Mouse (Mus musculus): ENCODE results near the gene Edem3.
A peak's percentile ranks its signal among the peaks of the same experiment; 100 is the strongest.
"Not testable (repeated sequence)": the region's sequence is repeated elsewhere in the genome, so short reads cannot be mapped to it uniquely, and the experiment has no call there.

The Edem3 gene

DNA sequence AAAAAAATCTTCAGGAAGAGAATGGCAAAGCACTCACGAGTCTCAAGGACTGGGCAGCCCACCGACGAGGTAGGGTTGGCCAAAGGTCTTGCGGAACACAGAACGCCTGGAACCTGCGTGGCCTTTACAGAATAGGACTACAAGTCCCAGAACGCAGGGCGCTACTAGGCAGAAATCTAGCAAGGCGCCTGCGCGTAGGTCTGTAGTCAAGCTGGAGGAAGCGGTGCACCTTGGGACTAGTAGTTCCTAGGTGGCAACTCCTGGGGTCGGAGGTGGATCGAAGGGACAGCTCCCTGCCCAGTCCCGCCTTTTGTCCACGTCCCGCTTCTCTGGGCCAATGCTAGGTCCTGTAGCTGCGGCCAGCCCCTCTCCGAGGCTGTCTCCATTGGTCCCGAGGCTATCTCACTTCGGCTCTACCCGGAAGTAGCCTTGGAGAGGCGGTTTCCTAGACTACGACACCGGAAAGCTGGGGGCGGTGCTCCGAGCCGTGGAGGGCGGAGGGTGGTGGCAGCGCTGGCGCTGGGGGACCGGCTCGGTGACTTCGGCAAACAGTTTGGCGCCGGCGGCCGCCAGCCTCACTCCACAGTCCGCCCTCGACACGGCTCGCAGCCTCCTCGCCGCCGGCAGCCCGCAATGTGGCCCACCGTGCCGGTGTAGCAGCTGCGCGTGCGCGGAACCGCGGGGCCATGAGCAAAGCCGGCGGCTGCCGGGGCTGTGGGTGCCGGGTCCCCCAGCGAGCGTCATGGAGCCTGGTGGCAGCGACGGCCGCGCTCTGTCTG, at the start of gene Edem3:
Gene Edem3, plus strand, starts transcription at position 491 of the 779 bp plus-strand sequence.
- peak; percentile 93 for DNase-seq (ENCODE audit: low read depth)

DNA sequence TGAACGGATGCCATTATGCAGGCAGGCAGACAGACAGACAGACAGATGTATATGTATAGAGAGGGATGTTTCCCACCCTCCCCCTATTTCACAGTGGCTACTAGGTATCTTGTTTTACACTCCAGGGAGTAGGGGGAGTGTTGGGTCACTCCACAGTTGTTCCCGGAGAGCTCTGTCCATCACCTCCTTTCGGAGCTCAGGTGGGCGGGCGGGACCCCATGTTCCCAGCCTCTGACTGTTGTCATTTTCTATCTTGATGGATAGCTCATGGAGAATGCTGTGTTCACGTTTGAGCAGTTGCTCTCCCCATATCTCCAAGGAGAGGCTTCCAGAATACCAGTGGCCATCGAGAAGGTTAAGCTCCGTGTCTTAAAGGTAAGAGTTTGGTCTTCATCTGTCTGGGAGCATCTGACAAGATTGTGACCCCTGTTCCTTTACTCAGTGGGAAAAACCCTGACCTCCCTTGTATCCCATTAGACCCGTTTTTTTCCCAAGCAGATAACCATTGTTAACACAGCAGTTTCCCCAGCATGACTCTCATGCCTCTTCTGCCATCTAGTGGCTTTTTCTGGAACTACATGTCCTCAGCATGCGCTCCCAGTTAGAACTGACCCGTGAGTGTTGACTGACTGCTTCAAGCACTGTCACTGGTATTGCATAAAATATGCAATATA, 49.3 kb upstream of the Edem3 start:
- DNase-seq (ENCODE audit: low read depth), result peak; percentile 78

DNA sequence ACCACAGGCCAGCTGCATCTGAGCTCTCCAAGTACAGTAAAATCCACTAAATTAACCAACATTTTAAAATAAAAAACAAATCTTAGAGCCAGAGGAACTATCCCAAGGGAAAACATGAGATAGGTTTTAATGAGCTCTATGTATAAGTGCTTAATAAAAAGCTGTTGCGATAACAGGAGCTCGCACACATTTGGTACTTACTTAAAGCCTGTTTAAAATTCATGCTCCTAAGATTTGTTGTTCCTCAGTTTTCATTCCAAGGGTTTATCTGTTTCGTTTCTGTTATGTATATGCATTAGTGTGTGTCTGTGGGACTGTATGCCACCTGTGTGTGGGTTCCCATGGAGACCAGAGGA, 48.8 kb upstream of the Edem3 start:
- no peak for DNase-seq (ENCODE audit: low read depth)

DNA sequence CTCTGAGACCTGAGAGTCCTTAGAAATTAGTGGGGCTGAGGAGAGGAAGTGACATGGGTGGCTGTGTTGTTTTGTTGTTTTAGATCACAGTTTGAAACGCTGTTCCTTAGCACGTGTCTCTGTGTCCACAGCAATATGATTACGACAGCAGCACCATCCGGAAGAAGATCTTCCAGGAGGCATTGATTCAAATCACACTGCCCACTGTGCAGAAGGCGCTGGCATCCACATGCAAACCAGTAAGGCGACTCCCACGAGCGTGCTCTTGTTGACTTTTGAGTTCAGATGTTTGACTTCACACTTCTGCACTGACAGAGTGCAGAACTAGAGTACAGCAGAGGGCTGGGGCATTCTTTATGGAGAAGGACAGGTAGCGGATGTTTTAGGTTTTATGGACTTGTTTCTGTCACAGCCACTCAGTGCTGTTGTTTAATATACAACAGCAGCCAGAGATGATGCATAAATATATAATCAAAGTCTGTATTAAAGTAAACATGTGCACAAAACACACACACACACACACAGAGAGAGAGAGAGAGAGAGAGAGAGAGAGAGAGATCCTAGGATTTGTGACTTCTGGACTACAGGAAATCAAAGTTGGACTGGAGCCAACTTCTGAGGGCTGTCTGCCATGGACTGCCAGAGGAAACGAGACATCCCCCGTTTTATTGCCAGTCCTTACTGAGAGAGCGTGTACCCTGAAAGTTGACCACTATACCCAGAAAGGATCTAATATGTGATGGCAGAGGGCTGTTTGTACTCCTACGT, 46.0 kb upstream of the Edem3 start:
- no peak for DNase-seq (ENCODE audit: low read depth)

DNA sequence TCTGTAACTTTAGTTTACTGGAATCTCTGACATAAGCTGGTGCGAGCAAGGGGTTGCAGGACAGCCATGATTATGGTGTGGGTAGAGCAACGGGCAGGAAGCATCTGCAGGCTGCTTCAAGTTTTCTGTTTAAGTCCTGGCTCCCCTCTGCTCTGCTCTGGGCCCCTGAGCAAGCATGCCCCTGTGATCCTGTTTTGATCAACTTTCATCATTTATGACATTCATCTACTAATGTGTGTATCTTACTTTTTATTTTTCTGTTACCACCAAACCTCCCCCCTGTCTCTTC, 45.5 kb upstream of the Edem3 start:
- no peak for DNase-seq (ENCODE audit: low read depth)

DNA sequence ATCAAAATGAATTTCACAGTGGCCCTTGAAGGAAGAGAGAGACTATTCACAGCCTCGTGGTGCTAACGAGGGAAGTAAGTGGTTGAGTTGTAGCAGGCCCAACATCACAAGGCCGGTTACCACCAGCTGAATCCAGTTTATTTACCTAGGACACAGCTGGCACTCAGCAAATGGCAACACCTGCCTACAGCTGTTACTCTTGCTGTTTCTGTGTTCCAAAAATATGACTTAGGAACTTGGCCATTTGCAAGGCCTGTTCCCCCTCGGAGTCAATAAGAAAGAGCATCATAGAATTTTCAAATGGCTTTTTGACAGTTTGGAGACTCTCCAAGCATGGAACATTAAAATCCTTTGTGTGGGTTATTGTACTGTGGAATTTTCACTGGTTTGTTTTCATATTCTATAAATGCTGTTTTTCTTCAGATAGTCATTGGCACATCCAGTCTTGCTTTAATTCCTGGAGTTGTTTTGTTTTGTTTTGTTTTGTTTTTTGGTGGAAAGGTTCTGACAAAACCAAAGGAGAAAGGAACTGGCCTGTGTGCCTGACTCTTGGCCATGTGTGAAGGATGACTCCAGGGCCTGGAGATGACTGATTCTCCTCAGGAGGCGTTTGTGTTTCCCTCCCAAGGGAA, 44.6 kb upstream of the Edem3 start:
- no peak for DNase-seq (ENCODE audit: low read depth)

DNA sequence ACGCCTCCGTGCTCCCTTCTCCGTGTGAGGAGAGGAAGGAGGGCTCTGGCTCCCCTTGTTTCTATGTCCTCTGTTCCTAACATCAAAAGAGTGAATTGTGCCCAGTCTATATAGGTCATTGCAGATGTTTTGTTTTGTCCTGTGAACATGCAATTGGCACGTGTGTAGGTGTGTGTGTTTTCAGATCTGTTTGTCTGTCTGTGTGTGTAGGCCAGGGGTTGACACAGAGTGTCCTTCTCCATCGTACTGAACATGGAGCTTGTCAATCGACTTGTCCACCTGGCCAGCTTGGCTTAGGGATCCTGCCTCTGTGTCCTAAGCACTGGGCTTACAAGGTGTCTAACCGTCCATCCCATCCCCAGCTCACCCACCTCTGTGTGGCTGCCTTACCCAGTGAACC, 44.1 kb upstream of the Edem3 start:
- DNase-seq (ENCODE audit: low read depth), result no peak

DNA sequence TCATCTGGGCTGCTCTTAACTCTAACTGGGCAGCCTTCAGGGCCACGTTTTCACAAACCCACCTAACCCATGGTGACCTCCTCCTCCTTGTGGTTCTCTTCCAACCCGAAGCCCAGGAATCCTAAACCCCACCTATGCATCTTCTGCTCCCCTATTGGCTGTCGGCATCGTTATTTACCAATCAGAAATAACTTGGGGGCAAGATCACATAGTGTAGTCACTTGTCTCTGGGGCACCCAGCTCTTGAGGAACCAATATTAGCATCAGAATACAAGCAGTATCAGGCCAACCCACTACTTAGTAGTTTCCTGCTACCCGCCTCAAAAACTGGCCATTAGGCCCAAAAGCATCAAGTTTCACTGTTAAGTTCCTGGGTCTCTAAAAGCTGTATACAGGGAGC, 42.5 kb upstream of the Edem3 start:
- no peak for DNase-seq (ENCODE audit: low read depth)

DNA sequence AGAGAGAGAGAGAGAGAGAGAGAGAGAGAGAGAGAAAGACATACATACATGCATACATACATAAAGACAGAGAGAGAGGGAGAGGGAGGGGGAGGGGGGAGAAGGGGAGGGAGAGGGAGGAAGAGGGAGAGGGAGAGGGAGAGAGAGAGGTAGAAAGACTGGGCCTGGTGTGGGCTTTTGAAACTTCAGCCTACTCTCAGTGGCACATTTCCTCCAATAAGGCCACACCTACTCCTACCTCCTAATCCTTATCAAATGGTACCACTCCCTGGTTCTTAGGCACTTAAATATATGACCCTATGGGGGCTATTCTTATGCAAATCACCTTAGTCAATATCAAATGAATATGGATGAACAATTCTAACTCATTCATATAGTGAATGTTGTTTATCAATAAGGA, 41.5 kb upstream of the Edem3 start:
- DNase-seq (ENCODE audit: low read depth), result no peak

DNA sequence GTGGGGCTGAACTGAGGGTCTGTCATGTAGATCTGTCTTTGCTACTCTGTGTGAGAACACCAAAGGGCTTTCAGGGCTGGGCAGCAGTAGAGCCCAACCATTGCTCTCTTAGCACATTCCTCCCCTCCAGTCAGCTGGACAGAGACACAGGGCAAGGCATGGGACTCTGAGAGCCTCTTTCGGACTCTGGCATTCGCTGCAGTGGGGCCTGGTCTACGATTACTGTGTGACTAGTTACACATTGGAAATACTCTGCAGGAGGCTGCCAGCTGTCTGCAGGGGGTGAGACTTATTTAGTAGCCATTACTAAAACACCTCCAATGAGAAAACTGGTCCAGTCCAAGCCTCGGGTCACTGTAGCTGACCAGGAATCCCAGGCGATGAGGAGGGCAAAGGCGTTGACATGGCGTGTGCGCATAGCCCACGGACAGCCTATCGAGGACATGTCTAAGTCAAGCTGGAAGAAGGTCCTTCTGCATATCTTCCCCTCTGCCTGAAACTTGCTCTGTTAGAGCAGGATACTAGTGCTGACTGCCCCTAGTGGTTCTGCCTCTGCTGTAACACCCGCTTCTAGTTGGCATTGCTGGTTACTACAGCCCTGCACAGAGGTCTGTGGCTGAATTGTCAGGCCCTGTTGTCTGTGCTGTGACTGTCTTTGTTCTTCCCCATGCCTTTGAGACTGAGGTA, 39.0 kb upstream of the Edem3 start:
- no peak for DNase-seq (ENCODE audit: low read depth)

DNA sequence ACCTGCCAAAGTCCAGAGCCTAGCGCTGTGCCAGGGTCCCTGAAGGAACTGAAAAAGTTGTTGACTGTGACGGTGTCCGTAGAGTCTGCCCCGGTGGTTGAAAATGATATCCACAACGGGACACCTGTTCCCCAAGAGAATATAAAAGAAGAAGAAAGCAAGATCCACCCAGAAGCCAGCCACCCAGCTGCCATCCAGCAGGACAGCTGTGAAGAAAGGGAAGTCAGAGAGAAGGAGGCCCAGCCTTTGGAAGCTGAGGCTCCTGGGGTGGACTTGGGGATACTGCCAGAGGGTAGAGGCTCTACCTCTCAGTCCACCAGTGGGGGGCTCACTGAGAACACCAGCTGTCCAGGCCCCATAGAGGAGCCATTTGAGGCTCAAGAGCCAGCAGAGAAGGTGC, 37.5 kb upstream of the Edem3 start:
- no peak for DNase-seq (ENCODE audit: low read depth)

DNA sequence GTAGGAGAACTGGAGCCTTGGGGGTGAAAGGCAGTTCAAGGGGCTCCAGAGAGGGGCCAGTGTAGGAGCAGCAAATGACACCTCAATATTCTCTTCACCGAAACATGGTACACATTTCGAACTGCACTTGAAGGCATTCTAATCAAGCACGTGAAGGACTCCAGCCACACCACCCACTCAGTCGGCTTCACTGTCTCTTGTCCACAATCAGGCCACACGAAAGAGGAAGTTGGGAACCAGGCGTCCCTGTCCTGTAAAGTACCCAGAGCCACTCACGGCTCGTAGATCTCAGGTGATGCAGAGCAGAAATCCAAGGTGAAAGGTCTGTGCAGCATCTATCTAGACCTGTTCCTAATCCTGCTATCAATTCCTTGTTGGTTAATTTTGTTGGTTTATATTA, 36.6 kb upstream of the Edem3 start:
- no peak for DNase-seq (ENCODE audit: low read depth)

DNA sequence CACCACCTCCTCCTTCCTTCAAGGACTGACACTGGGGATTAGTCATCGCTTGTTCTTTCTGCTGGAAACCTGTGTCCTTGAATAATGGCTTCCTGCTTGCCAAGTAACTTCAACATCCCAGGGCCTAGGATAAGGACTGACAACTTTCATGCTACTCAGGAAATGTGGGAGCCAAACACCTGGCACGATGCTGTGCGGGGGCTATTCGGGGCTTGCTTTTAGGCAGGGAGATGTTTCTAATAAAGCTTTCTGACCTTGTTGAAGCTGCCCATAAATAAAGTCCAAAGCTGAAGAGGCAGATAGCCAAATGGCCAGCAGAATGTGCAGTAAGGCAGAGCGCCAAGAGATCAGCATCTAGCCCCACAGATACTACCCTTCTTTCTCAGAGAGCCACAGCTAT, 35.3 kb upstream of the Edem3 start:
- DNase-seq (ENCODE audit: low read depth), result no peak

DNA sequence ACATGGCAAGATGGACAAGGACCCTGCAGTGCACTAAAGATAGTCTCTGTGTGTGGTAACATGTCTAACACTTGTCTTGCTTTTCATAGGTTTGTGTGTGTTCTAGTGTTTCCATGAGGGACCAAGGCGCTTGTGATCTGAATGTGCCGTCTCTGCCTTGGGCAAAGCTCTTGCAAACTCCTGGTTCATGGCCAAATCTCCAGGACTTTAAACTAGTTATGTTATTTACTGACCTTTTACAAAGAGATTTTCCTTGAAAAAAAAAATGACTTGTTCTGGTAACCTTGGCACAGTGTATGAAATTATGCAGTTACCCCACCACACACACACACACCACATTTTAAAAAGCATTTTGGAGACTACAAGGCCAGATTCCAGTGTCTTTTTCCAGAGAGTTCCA, 34.6 kb upstream of the Edem3 start:
- DNase-seq (ENCODE audit: low read depth), result no peak

DNA sequence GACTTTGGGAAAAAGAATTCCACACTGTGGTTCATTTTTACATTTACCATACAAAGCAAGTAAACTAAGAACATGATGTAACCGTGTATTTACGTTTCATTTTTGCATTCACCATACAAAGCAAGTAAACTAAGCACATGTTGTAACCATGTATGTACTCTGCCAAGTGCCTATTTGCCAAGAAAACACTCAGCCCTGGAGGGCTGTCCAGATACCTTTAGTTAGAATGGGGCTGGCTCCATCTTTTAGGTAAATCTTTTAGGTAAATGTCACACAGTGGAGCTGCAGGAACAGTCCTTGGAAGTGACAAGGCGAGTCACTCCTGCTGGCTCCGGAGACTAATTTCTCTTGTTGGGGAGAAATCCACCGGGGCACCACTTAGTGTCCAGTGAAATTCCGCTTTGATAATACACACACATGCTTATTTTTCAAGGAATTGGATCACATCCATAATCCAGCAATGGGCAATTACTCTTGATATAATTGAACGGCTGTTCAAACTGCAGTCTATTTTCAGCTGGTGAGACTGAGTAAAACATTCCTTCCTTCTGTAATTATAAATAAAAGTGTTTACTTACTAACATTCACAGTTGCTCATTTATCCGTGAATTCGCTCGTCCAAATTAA, 33.7 kb upstream of the Edem3 start:
- DNase-seq (ENCODE audit: low read depth), result no peak

DNA sequence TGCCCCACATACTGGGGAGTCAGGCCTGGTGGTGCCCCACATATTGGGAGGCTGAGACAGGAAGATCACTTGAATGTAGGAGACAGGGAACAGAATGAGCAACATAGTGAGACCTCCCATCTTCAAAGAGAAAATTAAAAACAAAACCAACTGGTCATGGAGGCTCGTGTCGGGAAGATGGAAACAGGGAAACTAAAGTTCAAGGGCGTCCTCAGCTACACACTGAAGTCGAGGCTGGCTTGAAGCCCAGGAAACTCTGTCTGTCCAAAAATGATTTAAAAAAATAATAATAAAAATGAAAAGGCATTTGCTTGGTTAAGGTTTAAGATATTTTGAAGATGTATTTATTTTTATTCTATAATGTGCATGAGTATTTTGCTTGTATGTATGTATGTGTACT, 31.4 kb upstream of the Edem3 start:
- no peak for DNase-seq (ENCODE audit: low read depth)

DNA sequence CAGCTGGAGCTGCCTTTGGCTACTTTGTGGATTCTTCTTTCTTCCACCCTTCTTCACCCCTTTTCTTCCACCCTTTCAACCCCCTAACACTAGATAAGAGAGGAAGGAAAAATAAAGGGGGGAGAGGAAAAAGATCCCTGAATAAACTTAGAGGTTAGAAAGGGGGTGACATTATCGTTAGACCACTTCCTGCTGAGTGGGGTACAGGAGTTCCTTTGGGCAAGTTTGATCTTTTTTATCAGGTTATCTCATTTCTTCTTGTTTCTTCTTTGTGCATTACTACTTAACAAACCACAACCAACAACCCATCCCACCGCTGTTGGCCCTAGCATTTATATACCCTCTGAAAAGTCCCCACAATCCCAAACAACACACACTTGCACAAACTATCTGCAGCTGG, 29.6 kb upstream of the Edem3 start:
- DNase-seq (ENCODE audit: low read depth), result no peak

DNA sequence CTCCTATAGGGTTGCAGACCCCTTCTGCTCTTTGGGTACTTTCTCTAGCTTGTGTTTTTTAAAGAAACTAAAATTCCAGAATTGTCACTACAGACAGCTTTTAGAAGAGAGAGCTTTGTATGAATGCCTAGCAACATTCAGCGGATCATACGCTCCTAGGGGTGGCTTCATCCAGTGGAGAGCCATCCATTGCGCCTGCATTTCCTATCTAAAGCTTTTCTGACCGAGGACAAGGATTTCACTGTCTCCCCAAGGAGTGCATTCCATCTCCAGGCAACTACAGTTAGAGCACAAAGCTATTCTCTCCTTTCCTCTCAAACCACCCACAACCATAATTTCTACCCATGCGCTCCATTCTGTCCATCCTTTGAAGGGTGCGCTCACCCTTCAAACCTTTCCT, 28.8 kb upstream of the Edem3 start:
- no peak for DNase-seq (ENCODE audit: low read depth)

DNA sequence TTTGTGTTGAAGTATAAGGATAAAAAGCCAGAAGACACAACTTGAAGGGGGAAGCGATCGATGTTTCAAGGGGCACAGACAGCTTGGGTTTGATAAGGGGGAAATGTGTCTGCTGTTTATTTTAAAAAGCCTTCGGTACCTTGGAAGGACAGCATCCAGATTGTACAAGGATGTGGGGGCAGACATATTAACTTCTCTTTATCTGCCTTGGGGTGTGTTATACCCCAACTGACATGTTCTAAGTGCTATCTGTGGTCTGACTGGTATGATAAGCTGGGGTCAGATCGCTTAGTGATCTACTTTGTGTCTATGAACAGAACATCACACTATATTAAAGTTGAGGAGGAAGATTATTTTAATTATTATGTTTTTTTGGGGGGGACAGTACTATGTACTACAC, 27.0 kb upstream of the Edem3 start:
- DNase-seq (ENCODE audit: low read depth), result no peak

DNA sequence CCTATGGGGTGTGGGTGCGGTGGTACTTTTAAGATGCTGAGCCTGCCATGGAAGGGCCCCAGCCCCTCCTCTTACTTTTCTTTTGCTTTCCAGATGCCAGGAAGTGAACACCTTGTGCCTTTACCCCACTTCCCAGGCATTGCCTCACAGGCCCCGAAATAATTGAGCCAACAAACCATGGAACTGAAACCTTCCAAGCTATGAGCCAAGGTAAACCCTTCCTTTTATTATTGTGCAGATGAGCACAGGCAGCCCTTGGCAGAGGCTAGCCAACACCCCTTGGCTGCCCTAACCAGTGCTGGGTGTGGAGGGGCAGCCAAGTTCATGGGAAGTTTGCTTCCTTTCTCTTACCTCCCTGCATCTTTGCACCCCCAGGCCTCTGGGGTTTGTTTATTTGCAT, 18.0 kb upstream of the Edem3 start:
- no peak for DNase-seq (ENCODE audit: low read depth)

DNA sequence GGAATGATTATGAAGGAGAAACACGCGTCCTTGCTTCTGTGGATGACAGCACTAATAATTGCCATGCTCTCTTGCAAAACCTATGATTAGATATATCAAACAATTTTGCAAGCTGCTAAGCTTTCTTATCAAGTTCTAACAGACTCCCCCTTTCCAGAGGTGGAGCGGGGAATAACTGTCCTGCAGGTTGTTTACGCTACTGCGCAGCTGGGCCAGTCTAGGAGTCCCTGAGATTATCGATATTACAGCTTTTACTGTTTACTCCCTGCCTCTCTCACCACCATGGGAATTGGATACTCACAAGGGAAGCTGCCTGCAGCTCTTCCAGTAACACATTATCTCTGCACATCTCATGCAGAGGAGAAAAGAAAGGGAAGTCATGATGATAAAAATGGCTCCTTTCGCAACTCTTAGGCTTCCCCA, 14.0 kb upstream of the Edem3 start:
- no peak for DNase-seq (ENCODE audit: low read depth)

DNA sequence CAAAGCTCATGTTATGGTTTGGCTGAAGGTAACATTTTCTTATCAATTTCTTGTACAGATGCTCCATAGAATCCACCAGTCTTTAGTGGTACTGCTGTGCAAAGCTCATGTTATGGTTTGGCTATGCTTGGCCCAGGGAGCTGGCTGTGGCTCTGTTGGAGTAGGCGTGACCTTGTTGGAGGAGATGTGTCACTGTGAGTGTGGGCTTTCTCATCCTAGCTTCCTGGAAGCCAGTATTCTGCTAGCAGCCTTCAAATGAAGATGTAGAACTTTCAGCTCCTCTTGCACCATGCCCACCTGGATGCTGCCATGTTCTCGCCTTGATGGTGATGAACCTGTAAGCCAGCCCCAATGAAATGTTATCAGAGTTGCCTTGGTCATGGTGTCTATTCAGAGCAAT, 5.3 kb upstream of the Edem3 start:
- not testable (repeated sequence) for DNase-seq (ENCODE audit: low read depth)
